Mouse (Mus musculus) MEL (cell line): ENCODE data around the gene Tmub1. TPM values are rescaled to one million over a fixed set of nuclear protein-coding genes. Genes with fewer than 3 reads are reported as not detected.

Experiments
- DNase-seq: peaks from one replicate; pipeline ENCODE4 v3.0.0; 2011; ENCODE audit warnings: low read depth, low spot score
- H3K27ac ChIP-seq: 2 replicates; pipeline ENCODE4 v1.5.1; 2012; ENCODE audit warnings: low read depth, mild to moderate bottlenecking, control low read depth, low read length, moderate library complexity; ENCODE audit not compliant: control insufficient read depth
- H3K27me3 ChIP-seq, 2 experiments: fragments of 150-350 bp in 1 of 2; sonication (generic) in 1 of 2; 2 replicates each; pipeline ENCODE4 v1.6.1; 2012; ENCODE audit warnings: low read length in 2 of 2, mild to moderate bottlenecking in 2 of 2, improper control_type of control experiment in 1 of 2, moderate library complexity in 1 of 2; ENCODE audit not compliant: insufficient read depth in 2 of 2, control insufficient read depth in 1 of 2
- H3K36me3 ChIP-seq, 2 experiments: 2 replicates each; pipeline ENCODE4 v1.6.1; 2012 to 2014; ENCODE audit warnings: low read length in 2 of 2, improper control_type of control experiment in 1 of 2, inconsistent platforms in 1 of 2, mild to moderate bottlenecking in 1 of 2; ENCODE audit not compliant: insufficient read depth in 2 of 2, control insufficient read depth in 1 of 2
- H3K4me1 ChIP-seq, 2 experiments: fragments of 150-350 bp in 1 of 2; sonication (generic) in 1 of 2; 2 replicates each; pipeline ENCODE4 v1.6.1; 2012; ENCODE audit warnings: low read length in 2 of 2, improper control_type of control experiment in 1 of 2, mild to moderate bottlenecking in 1 of 2; ENCODE audit not compliant: insufficient read depth in 2 of 2, control insufficient read depth in 1 of 2
- H3K4me3 ChIP-seq, 2 experiments: fragments of 150-350 bp in 1 of 2; sonication (generic) in 1 of 2; 2 replicates each; pipeline ENCODE4 v1.5.1; 2012; ENCODE audit warnings: low read depth in 2 of 2, low read length in 2 of 2, mild to moderate bottlenecking in 2 of 2, moderate library complexity in 2 of 2, control low read depth in 1 of 2, improper control_type of control experiment in 1 of 2; ENCODE audit not compliant: control insufficient read depth in 1 of 2, insufficient read depth in 1 of 2
- H3K79me2 ChIP-seq: 2 replicates; pipeline ENCODE4 v1.6.1; 2012; ENCODE audit warnings: mild to moderate bottlenecking, low read length, moderate library complexity; ENCODE audit not compliant: control insufficient read depth, poor library complexity, insufficient read depth
- H3K9ac ChIP-seq: 2 replicates; pipeline ENCODE4 v1.6.1; 2012; ENCODE audit warnings: low read depth, mild to moderate bottlenecking, control low read depth, low read length, moderate library complexity; ENCODE audit not compliant: control insufficient read depth, poor library complexity, severe bottlenecking
- H3K9me3 ChIP-seq: fragments of 150-350 bp; sonication (generic); replicated peaks from 2 replicates; pipeline ENCODE4 v1.6.1; 2012; ENCODE audit warnings: mild to moderate bottlenecking, low read length, improper control_type of control experiment, moderate library complexity; ENCODE audit not compliant: insufficient read depth
- BHLHE40 ChIP-seq: IDR thresholded peaks from 2 replicates; pipeline ENCODE4 v1.6.1; 2012; ENCODE audit warnings: low read depth, mild to moderate bottlenecking, inconsistent platforms, low read length, improper control_type of control experiment, borderline replicate concordance
- CTCF ChIP-seq, 3 experiments: IDR thresholded peaks in 2 of 3; conservative IDR thresholded peaks in 1 of 3; 2 replicates each; pipeline ENCODE4 v1.5.1; 2011 to 2012; ENCODE audit warnings: low read length in 3 of 3, low read depth in 2 of 3, mild to moderate bottlenecking in 2 of 3, improper control_type of control experiment in 1 of 3, inconsistent platforms in 1 of 3, mixed read lengths in 1 of 3, moderate library complexity in 1 of 3; ENCODE audit not compliant: control insufficient read depth in 1 of 3, insufficient read depth in 1 of 3, poor library complexity in 1 of 3, severe bottlenecking in 1 of 3
- E2F4 ChIP-seq: IDR thresholded peaks from 2 replicates; pipeline ENCODE4 v1.6.1; 2011; ENCODE audit warnings: low read depth, low read length, improper control_type of control experiment, borderline replicate concordance
- ELF1 ChIP-seq: IDR thresholded peaks from 2 replicates; pipeline ENCODE4 v1.6.1; 2014; ENCODE audit warnings: low read depth, mild to moderate bottlenecking, inconsistent platforms, low read length, improper control_type of control experiment, moderate library complexity
- EP300 ChIP-seq, 2 experiments: IDR thresholded peaks; 2 replicates each; pipeline ENCODE4 v1.6.1; 2011; ENCODE audit warnings: improper control_type of control experiment in 2 of 2, low read length in 2 of 2, low read depth in 1 of 2, mild to moderate bottlenecking in 1 of 2
- HCFC1 ChIP-seq: IDR thresholded peaks from 2 replicates; pipeline ENCODE4 v1.6.1; 2012; ENCODE audit warnings: low read depth, mild to moderate bottlenecking, inconsistent platforms, low read length, improper control_type of control experiment, moderate library complexity
- MAX ChIP-seq: IDR thresholded peaks from 2 replicates; pipeline ENCODE4 v1.6.1; 2011; ENCODE audit warnings: low read length, improper control_type of control experiment
- MEF2A ChIP-seq: IDR thresholded peaks from 2 replicates; pipeline ENCODE4 v1.6.1; 2014; ENCODE audit warnings: low read depth, mild to moderate bottlenecking, inconsistent platforms, low read length, improper control_type of control experiment; ENCODE audit not compliant: poor library complexity, insufficient replicate concordance, severe bottlenecking; ENCODE audit errors: extremely low read depth
- RAD21 ChIP-seq: IDR thresholded peaks from 2 replicates; pipeline ENCODE4 v1.6.1; 2011; ENCODE audit warnings: mild to moderate bottlenecking, low read depth, low read length, improper control_type of control experiment
- SMC3 ChIP-seq: IDR thresholded peaks from 2 replicates; pipeline ENCODE4 v1.6.1; 2011; ENCODE audit warnings: low read depth, low read length, improper control_type of control experiment
- TBP ChIP-seq: IDR thresholded peaks from 2 replicates; pipeline ENCODE4 v1.8.0; 2011; ENCODE audit warnings: low read depth, low read length, improper control_type of control experiment
- TCF12 ChIP-seq: IDR thresholded peaks from 2 replicates; pipeline ENCODE4 v1.6.1; 2014; ENCODE audit warnings: low read depth, mild to moderate bottlenecking, inconsistent platforms, low read length, improper control_type of control experiment, moderate library complexity
- UBTF ChIP-seq: IDR thresholded peaks from 2 replicates; pipeline ENCODE4 v1.6.1; 2012; ENCODE audit warnings: low read depth, mild to moderate bottlenecking, inconsistent platforms, low read length, improper control_type of control experiment, moderate library complexity, borderline replicate concordance; ENCODE audit not compliant: insufficient read depth
- USF1 ChIP-seq: IDR thresholded peaks from 2 replicates; pipeline ENCODE4 v1.6.1; 2014; ENCODE audit warnings: low read depth, mild to moderate bottlenecking, inconsistent platforms, low read length, improper control_type of control experiment, moderate library complexity
- USF2 ChIP-seq, 2 experiments: IDR thresholded peaks; 2 replicates each; pipeline ENCODE4 v1.6.1; 2011 to 2012; ENCODE audit warnings: improper control_type of control experiment in 2 of 2, low read length in 2 of 2, borderline replicate concordance in 1 of 2, inconsistent platforms in 1 of 2, low read depth in 1 of 2, mild to moderate bottlenecking in 1 of 2; ENCODE audit not compliant: insufficient read depth in 1 of 2
- ZC3H11A ChIP-seq: IDR thresholded peaks from 2 replicates; pipeline ENCODE4 v1.6.1; 2012; ENCODE audit warnings: low read depth, mild to moderate bottlenecking, inconsistent platforms, low read length, improper control_type of control experiment
- polyA plus RNA-seq, 2 experiments: library from polyadenylated mRNA; stranded (reverse) in 1 of 2; unstranded in 1 of 2; fragments of >175 nt in 1 of 2; fragments of >200 nt in 1 of 2; gene quantifications; 2 replicates each; pipeline versions ENCODE4 v1.2.1 to v1.2.4; 2012; ENCODE audit warnings: low replicate concordance in 2 of 2, low read depth in 1 of 2; ENCODE audit not compliant: insufficient read length in 2 of 2, insufficient read depth in 1 of 2, missing spikeins in 1 of 2
- total RNA-seq: library from RNA; depleted of rRNA; stranded (reverse); fragments of 300-350 nt; gene quantifications from 2 replicates; pipeline ENCODE4 v1.2.3, GENCODE M21; 2012

Tmub1 gene
- total and polyA plus RNA-seq, 3 experiments: 17.8 to 36.0 TPM; not detected in 1

- Histone ChIP-seq H3K9me3 (no peaks in the 10 kb centered on the region), H3K79me2 (no peaks in the 10 kb centered on the region), H3K4me3 (no peak overlapping the region), H3K27ac (no peak overlapping the region), H3K4me1 (peaks cover 0 to 5% of the 10 kb centered on the region in 2 experiments; a peak in 2 of 4 replicates), H3K27me3 (no peaks in the 10 kb centered on the region), H3K9ac (no peak overlapping the region), H3K36me3 (peaks cover 0 to under 1% of the 10 kb centered on the region in 2 experiments; a peak in 1 of 4 replicates)
- no peak for DNase-seq
- TF ChIP-seq EP300 (IDR thresholded peaks at IDR 0.05; ENCODE audit: low read depth in 1 of 2, low read length in 2 of 2) (no peak), USF2 (IDR thresholded peaks at IDR 0.05; ENCODE audit: borderline replicate concordance in 1 of 2, insufficient read depth in 1 of 2, low read depth in 1 of 2, low read length in 2 of 2) (no peak), USF1 (no peak)
These were observed 30.1 kb downstream of the Tmub1 start for GRCm38 (mm10) chr5:24417587-24417986.

- DNase-seq: peak; percentile 91
- Histone ChIP-seq H3K9ac (no peak overlapping the region), H3K9me3 (no peaks in the 10 kb centered on the region), H3K4me3 (no peak overlapping the region), H3K79me2 (no peaks in the 10 kb centered on the region), H3K36me3 (no peaks in the 10 kb centered on the region), H3K4me1 (peaks cover 0 to 3% of the 10 kb centered on the region in 2 experiments; a peak in 1 of 4 replicates)
- TF ChIP-seq ZC3H11A: peak; percentile 26; the same call in 1 of the 2 replicates
- no peak for TF ChIP-seq UBTF
- no peak for TF ChIP-seq TCF12
- TF ChIP-seq MEF2A: no peak
- peak; percentile 74 to 93 (median 90) for TF ChIP-seq CTCF (IDR thresholded peaks at IDR 0.05 in 2 of 3, conservative IDR thresholded peaks at IDR 0.05 in 1 of 3; ENCODE audit: control insufficient read depth in 1 of 3, insufficient read depth in 1 of 3, low read depth in 2 of 3, low read length in 3 of 3, poor library complexity in 1 of 3, severe bottlenecking in 1 of 3)
- 0 out of 2 replicates have a peak, but pooled peaks have one; percentile 21 for TF ChIP-seq TBP
- TF ChIP-seq ELF1: 0 out of 2 replicates have a peak, but pooled peaks have one; percentile 42
- peak; percentile 55 for TF ChIP-seq RAD21
- TF ChIP-seq BHLHE40: no peak
- no peak for TF ChIP-seq E2F4
- TF ChIP-seq HCFC1: peak; percentile 39; the same call in 1 of the 2 replicates
- TF ChIP-seq SMC3: peak; percentile 73
- TF ChIP-seq MAX: 0 out of 2 replicates have a peak, but pooled peaks have one; percentile 24
- TF ChIP-seq, all 39 proteins: peak for 8
- no peaks in the 10 kb centered on the region for H3K27me3 ChIP-seq
- no peak overlapping the region for H3K27ac ChIP-seq
These were observed 31.4 kb downstream of the Tmub1 start for GRCm38 (mm10) chr5:24416222-24416736.
